Mouse (Mus musculus) B cell, adult 2 months (primary cell): Measurements from ENCODE around the gene Cenpk.
A peak's percentile ranks its signal among the peaks of the same experiment; 100 is the strongest.
"Not testable (repeated sequence)": the region's sequence is repeated elsewhere in the genome, so short reads cannot be mapped to it uniquely, and the experiment has no call there.

ENCODE experiments used
- DNase-seq, 2 experiments: peaks; one replicate each; pipeline ENCODE4 v3.0.0; 2022

Gene Cenpk

GRCm38 (mm10) chr13:104228384-104229066, at the start of gene Cenpk, which contains the start of gene Ppwd1:
Cenpk (plus strand) TSS chr13:104228611.
Ppwd1 (minus strand) TSS chr13:104228843.
- DNase-seq, result peak; percentile 96 to 97

- peak; percentile 91 to 92 for DNase-seq
Observed at GRCm38 (mm10) chr13:104178650-104179121, 49.7 kb upstream of the Cenpk start, which contains the start of gene Trim23. Trim23 (plus strand) TSS chr13:104178797.

- no peak for DNase-seq
Observed at GRCm38 (mm10) chr13:104179176-104179888, 49.1 kb upstream of the Cenpk start.

- no peak for DNase-seq
Observed at GRCm38 (mm10) chr13:104187357-104187756, 41.1 kb upstream of the Cenpk start.

- DNase-seq, result not testable (repeated sequence)
Observed at GRCm38 (mm10) chr13:104195891-104196290, 32.5 kb upstream of the Cenpk start.

GRCm38 (mm10) chr13:104204313-104204712, 24.1 kb upstream of the Cenpk start:
- no peak for DNase-seq

GRCm38 (mm10) chr13:104227478-104227877, 933 bp upstream of the Cenpk start:
- no peak for DNase-seq

GRCm38 (mm10) chr13:104229181-104229580, 770 bp downstream of the Cenpk start:
- DNase-seq, result no peak

- DNase-seq, result no peak
Observed at GRCm38 (mm10) chr13:104258997-104259396, 30.6 kb downstream of the Cenpk start.

GRCm38 (mm10) chr13:104285031-104285431, 56.6 kb downstream of the Cenpk start:
- DNase-seq, result peak; percentile 28 to 37

- peak; percentile 41 to 45 for DNase-seq
Observed at GRCm38 (mm10) chr13:104285737-104286311, 57.4 kb downstream of the Cenpk start.

GRCm38 (mm10) chr13:104286336-104286735, 57.9 kb downstream of the Cenpk start:
- no peak for DNase-seq

- peak; percentile 87 to 90 for DNase-seq
Observed at GRCm38 (mm10) chr13:104286897-104287309, 58.5 kb downstream of the Cenpk start.

GRCm38 (mm10) chr13:104287366-104288225, 59.2 kb downstream of the Cenpk start, which contains the start of gene Adamts6:
Adamts6 (plus strand) TSS chr13:104287835.
- DNase-seq, result peak; percentile 14 to 31

- peak; percentile 23 to 28 for DNase-seq
Observed at GRCm38 (mm10) chr13:104288226-104288859, 59.9 kb downstream of the Cenpk start.

- DNase-seq, result peak; percentile 13 to 21
Observed at GRCm38 (mm10) chr13:104289176-104289575, 60.8 kb downstream of the Cenpk start.

GRCm38 (mm10) chr13:104295472-104295871, 67.1 kb downstream of the Cenpk start:
- DNase-seq, result no peak
